Mouse (Mus musculus): ENCODE data around the gene Slc38a1.

Slc38a1 gene

DNA sequence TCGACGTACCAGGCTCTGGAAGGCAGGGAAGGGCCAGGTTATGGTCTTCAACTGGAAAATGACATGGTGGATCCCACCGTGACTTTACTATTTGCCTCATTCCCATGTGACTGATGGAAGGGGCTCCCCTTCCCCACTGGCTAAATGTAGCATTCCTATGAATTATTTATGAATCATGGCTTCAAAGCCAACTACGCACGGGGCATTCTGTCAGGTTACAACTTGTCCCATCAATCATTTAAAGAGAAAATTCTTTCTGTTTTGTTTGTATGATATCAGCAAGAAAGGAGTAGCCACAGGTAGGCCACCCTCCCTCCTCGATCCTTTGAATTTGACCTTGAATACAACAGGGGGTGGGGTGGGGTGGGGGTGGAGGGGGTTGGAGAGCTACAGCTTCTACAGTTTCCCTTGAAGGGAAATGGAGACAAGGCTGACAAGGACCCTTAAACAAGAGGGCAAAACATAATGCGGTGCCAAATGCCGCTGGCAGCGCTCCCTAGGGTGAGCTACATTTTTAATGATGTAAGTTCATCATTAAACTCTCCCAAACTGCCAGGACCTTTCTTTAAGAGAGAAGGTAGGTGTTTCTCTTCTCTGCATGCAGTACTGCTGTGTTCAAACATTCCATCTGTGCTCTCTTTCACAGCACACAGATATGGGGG, 53.6 kb downstream of the Slc38a1 start:
- in situ Hi-C loops (cut with MboI; ENCODE audit: low pct_unique_long_range_greater_than_20kb in 1 of 2, low sequenced_read_pairs in 2 of 2, unreplicated experiment in 1 of 2) = no loop called here

- in situ Hi-C loops (cut with MboI; ENCODE audit: low pct_unique_long_range_greater_than_20kb in 1 of 2, low sequenced_read_pairs in 2 of 2, unreplicated experiment in 1 of 2) = no loop called here
These were observed 54.7 kb downstream of the Slc38a1 start for GRCm38 (mm10) chr15:96587998-96588397.

- in situ Hi-C loops (cut with MboI; ENCODE audit: low pct_unique_long_range_greater_than_20kb in 1 of 2, low sequenced_read_pairs in 2 of 2, unreplicated experiment in 1 of 2) = no loop called here
These were observed 59.2 kb downstream of the Slc38a1 start for GRCm38 (mm10) chr15:96583371-96584008.

DNA sequence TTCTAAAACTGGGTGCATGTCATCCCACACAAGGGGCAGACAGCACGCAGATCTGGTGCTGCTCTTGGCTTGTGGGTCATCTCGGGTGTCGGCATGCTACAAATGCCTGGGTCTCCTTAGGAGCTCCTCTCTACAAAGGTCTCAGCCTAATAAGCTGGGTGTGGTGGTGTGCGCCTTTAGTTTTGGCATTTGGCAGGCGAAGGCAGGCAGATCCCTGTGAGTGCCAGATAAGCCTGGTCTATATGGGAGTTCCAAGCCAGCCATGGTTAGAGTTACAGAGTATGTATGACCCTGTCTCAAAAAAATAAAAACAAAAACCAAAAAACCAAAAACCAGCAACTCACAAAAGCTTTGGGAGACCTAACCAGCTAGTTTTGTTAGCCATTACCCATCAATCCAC, 65.7 kb downstream of the Slc38a1 start:
- in situ Hi-C loops (cut with MboI; ENCODE audit: low pct_unique_long_range_greater_than_20kb in 1 of 2, low sequenced_read_pairs in 2 of 2, unreplicated experiment in 1 of 2) = no loop called here

DNA sequence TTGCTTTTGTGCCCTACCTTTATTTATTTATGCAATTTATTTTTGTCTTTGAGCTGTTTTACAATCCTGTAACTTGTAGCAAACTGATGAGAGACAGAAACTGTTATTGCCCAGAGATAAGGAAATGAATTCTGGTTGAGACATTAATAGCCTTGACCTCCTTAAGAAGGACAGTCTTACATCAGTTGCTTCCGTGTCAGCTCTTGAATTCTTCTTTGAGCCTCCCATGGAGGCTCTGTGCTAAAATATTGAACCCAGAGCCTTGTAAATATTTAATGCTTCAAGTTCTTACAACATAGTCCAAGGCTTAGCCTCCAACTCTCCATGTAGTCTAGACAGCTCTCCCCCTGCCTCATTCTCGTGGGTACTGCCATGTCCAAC, 73.7 kb downstream of the Slc38a1 start:
- in situ Hi-C loops (cut with MboI; ENCODE audit: low pct_unique_long_range_greater_than_20kb in 1 of 2, low sequenced_read_pairs in 2 of 2, unreplicated experiment in 1 of 2) = no loop called here

DNA sequence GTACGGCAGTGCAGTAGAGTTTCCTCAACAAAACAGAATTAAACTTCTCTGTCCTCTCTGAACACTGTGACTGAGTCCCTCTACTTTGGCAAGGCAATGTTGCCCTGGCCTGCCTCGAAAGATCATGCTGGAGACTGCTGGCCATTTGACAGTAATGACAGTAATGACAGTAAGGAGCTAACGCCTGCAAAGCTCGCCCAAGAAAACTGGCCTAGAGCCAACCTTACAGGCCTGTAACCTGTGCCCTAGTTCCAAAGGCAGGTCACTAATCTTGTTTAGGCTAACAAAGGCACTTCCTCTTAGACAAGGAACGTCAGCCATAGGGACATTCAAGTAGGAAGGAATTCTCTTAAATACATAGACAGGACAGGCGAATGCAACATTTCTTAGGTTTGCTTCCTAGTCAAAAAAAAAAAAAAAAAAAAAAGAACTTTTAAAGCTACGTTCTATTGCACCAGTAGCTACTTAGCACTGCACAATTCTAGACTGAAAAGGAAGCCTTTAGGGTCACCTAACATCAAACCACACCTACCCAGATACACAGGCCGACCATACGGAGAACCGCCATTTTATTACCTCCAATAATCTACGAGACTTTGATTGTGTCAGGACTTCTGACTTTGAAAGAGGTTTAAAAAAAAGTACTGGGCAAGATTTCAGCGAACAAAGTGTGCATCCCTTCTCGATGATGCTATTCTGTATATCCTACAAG, 74.3 kb downstream of the Slc38a1 start:
- in situ Hi-C loops (cut with MboI; ENCODE audit: low pct_unique_long_range_greater_than_20kb in 1 of 2, low sequenced_read_pairs in 2 of 2, unreplicated experiment in 1 of 2) = no loop called here

DNA sequence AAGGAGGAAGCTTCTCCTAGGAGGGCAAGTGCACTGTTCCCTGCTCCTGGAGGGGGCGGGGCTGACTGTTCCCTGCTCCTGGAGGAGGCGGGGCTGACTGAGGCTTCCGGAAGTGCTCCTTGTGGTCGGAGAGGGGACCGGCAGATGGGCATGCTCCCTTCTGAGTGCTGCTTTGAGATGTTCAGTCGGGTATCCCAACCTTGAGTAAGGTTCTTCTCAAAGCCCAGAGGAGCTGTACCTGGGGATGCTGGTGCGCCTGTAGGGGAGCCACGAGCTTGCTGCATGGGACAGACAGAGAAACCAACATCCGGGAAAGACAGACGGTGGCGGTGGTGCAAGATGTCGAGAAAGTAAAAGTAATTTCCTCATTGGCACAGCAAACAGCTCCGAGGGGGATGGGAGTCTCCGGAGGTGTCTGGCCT, 75.9 kb downstream of the Slc38a1 start:
- in situ Hi-C loops (cut with MboI; ENCODE audit: low pct_unique_long_range_greater_than_20kb in 1 of 2, low sequenced_read_pairs in 2 of 2, unreplicated experiment in 1 of 2) = no loop called here

GRCm38 (mm10) chr15:96563852-96564251, 78.9 kb downstream of the Slc38a1 start:
- in situ Hi-C loops (cut with MboI; ENCODE audit: low pct_unique_long_range_greater_than_20kb in 1 of 2, low sequenced_read_pairs in 2 of 2, unreplicated experiment in 1 of 2) = no loop called here

- in situ Hi-C loops (cut with MboI; ENCODE audit: low pct_unique_long_range_greater_than_20kb in 1 of 2, low sequenced_read_pairs in 2 of 2, unreplicated experiment in 1 of 2) = no loop called here
These were observed 80.2 kb downstream of the Slc38a1 start for GRCm38 (mm10) chr15:96562521-96562920.

- in situ Hi-C loops (cut with MboI; ENCODE audit: low pct_unique_long_range_greater_than_20kb in 1 of 2, low sequenced_read_pairs in 2 of 2, unreplicated experiment in 1 of 2) = no loop called here
These were observed 82.0 kb downstream of the Slc38a1 start for GRCm38 (mm10) chr15:96560576-96561298.

DNA sequence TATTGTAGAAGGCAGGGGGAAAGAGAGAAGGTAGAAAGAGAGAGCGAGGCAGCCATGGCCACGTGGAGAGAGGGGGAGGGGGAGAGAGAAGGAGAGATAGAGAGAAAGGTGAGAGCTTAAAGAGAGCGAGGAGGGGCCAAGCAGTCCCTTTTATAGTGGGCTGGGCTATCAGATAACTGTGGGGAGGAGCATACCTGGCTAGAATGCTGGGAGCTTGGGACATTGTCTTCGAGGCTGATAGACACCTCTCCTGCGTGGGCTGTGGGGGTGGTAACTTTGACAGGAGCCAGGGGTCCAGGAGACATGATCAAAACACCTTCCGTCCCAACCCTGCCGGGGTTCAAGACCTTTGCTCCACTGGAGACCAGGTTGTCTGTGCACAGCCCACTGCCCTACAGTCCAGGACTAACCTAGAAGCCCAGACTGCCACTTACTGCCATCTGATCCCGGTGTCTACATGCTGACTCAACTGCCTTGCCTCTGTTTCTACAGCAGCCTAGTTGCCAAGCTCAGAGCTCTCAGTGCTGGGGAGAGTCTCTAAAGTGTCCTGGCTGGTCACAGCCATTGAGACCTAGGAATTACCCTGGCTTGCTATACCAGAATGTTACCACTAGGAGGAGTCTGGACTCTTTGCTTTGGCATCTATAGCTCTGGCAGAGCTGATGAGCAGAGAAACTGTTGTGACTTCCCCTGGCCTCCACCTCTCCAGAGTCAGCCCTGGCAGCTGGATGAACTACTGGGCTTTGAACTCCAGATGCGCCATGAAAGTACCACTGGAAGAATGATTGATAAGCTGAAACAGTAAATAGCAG, 90.9 kb downstream of the Slc38a1 start:
- in situ Hi-C loops (cut with MboI; ENCODE audit: low pct_unique_long_range_greater_than_20kb in 1 of 2, low sequenced_read_pairs in 2 of 2, unreplicated experiment in 1 of 2) = no loop called here

GRCm38 (mm10) chr15:96551107-96551506, 91.6 kb downstream of the Slc38a1 start:
- in situ Hi-C loops (cut with MboI; ENCODE audit: low pct_unique_long_range_greater_than_20kb in 1 of 2, low sequenced_read_pairs in 2 of 2, unreplicated experiment in 1 of 2) = no loop called here

DNA sequence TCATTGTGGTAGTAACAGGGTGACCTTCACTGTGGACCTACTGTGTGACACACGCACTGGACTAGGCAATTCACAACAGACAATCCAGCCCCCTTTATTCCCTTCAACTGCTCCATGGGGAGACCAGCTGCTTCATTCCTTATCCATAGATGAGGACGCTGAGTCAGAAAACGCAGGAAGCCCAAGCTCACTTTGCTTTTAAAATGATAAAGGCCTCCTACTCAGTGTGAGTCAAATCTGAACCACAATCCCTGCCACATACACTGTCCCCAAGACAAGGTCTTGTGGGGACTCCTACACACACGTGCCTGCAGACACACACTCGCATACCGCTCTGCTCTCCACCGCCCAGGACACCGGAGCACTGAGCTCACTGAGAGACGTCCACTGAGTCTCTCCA, 94.3 kb downstream of the Slc38a1 start:
- in situ Hi-C loops (cut with MboI; ENCODE audit: low pct_unique_long_range_greater_than_20kb in 1 of 2, low sequenced_read_pairs in 2 of 2, unreplicated experiment in 1 of 2) = loop anchor here (5.0 to 25.0 kb wide), 3 partner anchors 126 to 589 kb away; no protein-coding TSS in a partner anchor

- in situ Hi-C loops (cut with MboI; ENCODE audit: low pct_unique_long_range_greater_than_20kb in 1 of 2, low sequenced_read_pairs in 2 of 2, unreplicated experiment in 1 of 2) = loop anchor here (5.0 to 25.0 kb wide), 3 partner anchors 127 to 590 kb away; no protein-coding TSS in a partner anchor
These were observed 95.2 kb downstream of the Slc38a1 start for GRCm38 (mm10) chr15:96547256-96548195.

- in situ Hi-C loops (cut with MboI; ENCODE audit: low pct_unique_long_range_greater_than_20kb in 1 of 2, low sequenced_read_pairs in 2 of 2, unreplicated experiment in 1 of 2) = loop anchor here (10.0 to 25.0 kb wide), 2 partner anchors 131 to 594 kb away; no protein-coding TSS in a partner anchor
These were observed 99.4 kb downstream of the Slc38a1 start for GRCm38 (mm10) chr15:96543181-96543828.

DNA sequence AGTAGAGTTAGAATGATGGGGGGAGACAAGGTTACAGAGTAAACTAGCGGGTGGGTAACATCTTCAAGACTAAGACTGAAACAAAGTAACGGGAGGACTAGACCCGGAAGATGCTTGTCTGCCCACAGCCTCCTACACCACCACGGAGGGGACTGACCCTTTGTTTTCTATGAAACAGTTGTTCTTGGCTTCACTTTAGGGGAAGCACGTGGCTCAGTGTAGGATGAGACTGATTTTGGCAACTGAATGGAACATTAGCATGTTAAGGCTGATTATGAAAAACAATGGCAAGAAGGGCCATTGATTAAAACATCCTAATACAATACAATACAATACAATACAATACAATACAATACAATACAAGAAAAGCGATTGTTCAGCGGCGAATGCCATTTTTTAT, 100.6 kb downstream of the Slc38a1 start:
- in situ Hi-C loops (cut with MboI; ENCODE audit: low pct_unique_long_range_greater_than_20kb in 1 of 2, low sequenced_read_pairs in 2 of 2, unreplicated experiment in 1 of 2) = loop anchor here (10.0 to 25.0 kb wide), 2 partner anchors 133 to 595 kb away; no protein-coding TSS in a partner anchor
